Mouse (Mus musculus): ENCODE measurements around the gene Scn3a. TPM values are rescaled to one million over a fixed set of nuclear protein-coding genes. Genes with fewer than 3 reads are reported as not detected.

Scn3a gene
- polyA plus RNA-seq, 1 experiment from 2014 or later = 47.7 TPM

GRCm38 (mm10) chr2:65550564-65550963 is 16.9 kb downstream of the Scn3a start:
- WGBS = 95% methylated on average over 3 of the region's 3 CpGs

GRCm38 (mm10) chr2:65548665-65549064 is 18.8 kb downstream of the Scn3a start:
- no peak overlapping the region for H3K4me3 ChIP-seq
- H3K27me3 ChIP-seq = no peaks in the 10 kb centered on the region
- no peaks in the 10 kb centered on the region for H3K36me3 ChIP-seq
- 90% methylated on average over 6 of the region's 6 CpGs for WGBS
- no peak overlapping the region for H3K9ac ChIP-seq
- H3K4me1 ChIP-seq (replicated peaks) = peaks cover 41% of the 10 kb centered on the region
- H3K27ac ChIP-seq (replicated peaks) = no peak overlapping the region
- no peak overlapping the region for H3K4me2 ChIP-seq
- H3K9me3 ChIP-seq = no peaks in the 10 kb centered on the region
- no peak for ATAC-seq (ENCODE audit: low FRiP score, low read depth)

More at GRCm38 (mm10) chr2:65550564-65550963, 16.9 kb downstream of the Scn3a start:
- Histone ChIP-seq H3K27me3 (no peaks in the 10 kb centered on the region), H3K27ac (replicated peaks) (no peak overlapping the region), H3K4me1 (replicated peaks) (peaks cover 33% of the 10 kb centered on the region), H3K4me3 (no peak overlapping the region), H3K9me3 (no peaks in the 10 kb centered on the region), H3K36me3 (no peaks in the 10 kb centered on the region), H3K4me2 (no peak overlapping the region), H3K9ac (no peak overlapping the region)
- ATAC-seq (ENCODE audit: low FRiP score, low read depth) = no peak

GRCm38 (mm10) chr2:65547341-65547740 is 20.1 kb downstream of the Scn3a start:
- no peak overlapping the region for H3K4me3 ChIP-seq
- no peak overlapping the region for H3K27ac ChIP-seq (replicated peaks)
- H3K4me1 ChIP-seq (replicated peaks) = peaks cover 39% of the 10 kb centered on the region
- no peaks in the 10 kb centered on the region for H3K9me3 ChIP-seq
- ATAC-seq (ENCODE audit: low FRiP score, low read depth) = no peak
- 64% methylated on average over 4 of the region's 4 CpGs for WGBS
- no peak overlapping the region for H3K4me2 ChIP-seq
- no peaks in the 10 kb centered on the region for H3K27me3 ChIP-seq
- no peak overlapping the region for H3K9ac ChIP-seq
- no peaks in the 10 kb centered on the region for H3K36me3 ChIP-seq

- Histone ChIP-seq H3K27ac (replicated peaks) (peak overlapping the region; percentile 2), H3K27me3 (no peaks in the 10 kb centered on the region), H3K36me3 (no peaks in the 10 kb centered on the region), H3K4me1 (replicated peaks) (peaks cover 33% of the 10 kb centered on the region), H3K4me2 (no peak overlapping the region), H3K9me3 (no peaks in the 10 kb centered on the region), H3K9ac (no peak overlapping the region), H3K4me3 (no peak overlapping the region)
- WGBS = 47% methylated on average over 10 of the region's 10 CpGs
- ATAC-seq (ENCODE audit: low FRiP score, low read depth) = peak; percentile 54; the same call in 1 of the 2 replicates
These were observed 24.4 kb downstream of the Scn3a start for GRCm38 (mm10) chr2:65542906-65543592.

GRCm38 (mm10) chr2:65541781-65542180 is 25.6 kb downstream of the Scn3a start:
- Histone ChIP-seq H3K4me1 (replicated peaks) (peaks cover 23% of the 10 kb centered on the region), H3K27ac (replicated peaks) (no peak overlapping the region), H3K36me3 (no peaks in the 10 kb centered on the region), H3K4me2 (no peak overlapping the region), H3K9me3 (no peaks in the 10 kb centered on the region), H3K27me3 (no peaks in the 10 kb centered on the region), H3K4me3 (no peak overlapping the region), H3K9ac (no peak overlapping the region)
- no peak for ATAC-seq (ENCODE audit: low FRiP score, low read depth)
- 32% methylated on average over 1 of the region's 1 CpGs for WGBS

- H3K36me3 ChIP-seq = peaks cover 7% of the 10 kb centered on the region
- no peak overlapping the region for H3K9ac ChIP-seq
- no peak overlapping the region for H3K27ac ChIP-seq (replicated peaks)
- H3K9me3 ChIP-seq = no peaks in the 10 kb centered on the region
- 49% methylated on average over 5 of the region's 5 CpGs for WGBS
- peaks cover 9% of the 10 kb centered on the region for H3K4me1 ChIP-seq (replicated peaks)
- ATAC-seq (ENCODE audit: low FRiP score, low read depth) = no peak
- no peaks in the 10 kb centered on the region for H3K27me3 ChIP-seq
- no peak overlapping the region for H3K4me3 ChIP-seq
- no peak overlapping the region for H3K4me2 ChIP-seq
These were observed 29.0 kb downstream of the Scn3a start for GRCm38 (mm10) chr2:65538436-65538835.

GRCm38 (mm10) chr2:65532127-65532854 is 35.1 kb downstream of the Scn3a start:
- H3K4me2 ChIP-seq = no peak overlapping the region
- no peak; the same call in 1 of the 2 replicates for ATAC-seq (ENCODE audit: low FRiP score, low read depth)
- peaks cover 3% of the 10 kb centered on the region; the same call in 1 of the 2 replicates for H3K4me1 ChIP-seq (replicated peaks)
- no peaks in the 10 kb centered on the region for H3K9me3 ChIP-seq
- no peak overlapping the region for H3K9ac ChIP-seq
- H3K27ac ChIP-seq (replicated peaks) = no peak overlapping the region
- no peak overlapping the region for H3K4me3 ChIP-seq
- peaks cover 11% of the 10 kb centered on the region for H3K36me3 ChIP-seq
- H3K27me3 ChIP-seq = no peaks in the 10 kb centered on the region
- WGBS = 67% methylated on average over 10 of the region's 10 CpGs

GRCm38 (mm10) chr2:65529148-65529547 is 38.3 kb downstream of the Scn3a start:
- ATAC-seq (ENCODE audit: low FRiP score, low read depth) = no peak
- WGBS = 57% methylated on average over 5 of the region's 5 CpGs

GRCm38 (mm10) chr2:65516703-65517102 is 50.7 kb downstream of the Scn3a start:
- Histone ChIP-seq H3K36me3 (peaks cover 15% of the 10 kb centered on the region), H3K9ac (no peak overlapping the region), H3K4me3 (no peak overlapping the region), H3K4me2 (no peak overlapping the region), H3K27ac (replicated peaks) (no peak overlapping the region), H3K9me3 (no peaks in the 10 kb centered on the region), H3K27me3 (no peaks in the 10 kb centered on the region), H3K4me1 (replicated peaks) (no peaks in the 10 kb centered on the region)
- no peak for ATAC-seq (ENCODE audit: low FRiP score, low read depth)
- WGBS = 79% methylated on average over 6 of the region's 6 CpGs

More at GRCm38 (mm10) chr2:65529148-65529547, 38.3 kb downstream of the Scn3a start:
- peaks cover 12% of the 10 kb centered on the region for H3K36me3 ChIP-seq
- H3K27me3 ChIP-seq = no peaks in the 10 kb centered on the region
- H3K27ac ChIP-seq (replicated peaks) = no peak overlapping the region
- 0 out of 2 replicates have a peak, but pooled peaks cover 3% of the 10 kb centered on the region for H3K4me1 ChIP-seq (replicated peaks)
- H3K9me3 ChIP-seq = no peaks in the 10 kb centered on the region
- no peak overlapping the region for H3K4me3 ChIP-seq
- H3K4me2 ChIP-seq = no peak overlapping the region
- H3K9ac ChIP-seq = no peak overlapping the region

- no peak overlapping the region for H3K9ac ChIP-seq
- ATAC-seq (ENCODE audit: low FRiP score, low read depth) = no peak
- 86% methylated on average over 12 of the region's 12 CpGs for whole genome bisulfite sequencing
These were observed 59.2 kb downstream of the Scn3a start for GRCm38 (mm10) chr2:65508217-65508616.

GRCm38 (mm10) chr2:65490450-65490849 is 77.0 kb downstream of the Scn3a start:
- no peak overlapping the region for H3K27ac ChIP-seq (replicated peaks)
- no peak overlapping the region for H3K4me3 ChIP-seq
- ATAC-seq (ENCODE audit: low FRiP score, low read depth) = no peak
- H3K36me3 ChIP-seq = peaks cover 21% of the 10 kb centered on the region
- H3K9ac ChIP-seq = no peak overlapping the region
- WGBS = 75% methylated on average over 9 of the region's 9 CpGs
- no peaks in the 10 kb centered on the region for H3K9me3 ChIP-seq
- H3K4me1 ChIP-seq (replicated peaks) = no peaks in the 10 kb centered on the region
- H3K4me2 ChIP-seq = no peak overlapping the region
- H3K27me3 ChIP-seq = no peaks in the 10 kb centered on the region

More at GRCm38 (mm10) chr2:65508217-65508616, 59.2 kb downstream of the Scn3a start:
- no peak overlapping the region for H3K27ac ChIP-seq (replicated peaks)
- no peaks in the 10 kb centered on the region for H3K9me3 ChIP-seq
- peaks cover 19% of the 10 kb centered on the region for H3K36me3 ChIP-seq
- no peaks in the 10 kb centered on the region for H3K4me1 ChIP-seq (replicated peaks)
- H3K4me3 ChIP-seq = no peak overlapping the region
- H3K4me2 ChIP-seq = no peak overlapping the region
- H3K27me3 ChIP-seq = no peaks in the 10 kb centered on the region

- Histone ChIP-seq H3K36me3 (peaks cover 28% of the 10 kb centered on the region), H3K9ac (no peak overlapping the region), H3K4me1 (replicated peaks) (no peaks in the 10 kb centered on the region), H3K27ac (replicated peaks) (no peak overlapping the region), H3K27me3 (no peaks in the 10 kb centered on the region), H3K4me2 (no peak overlapping the region), H3K9me3 (no peaks in the 10 kb centered on the region), H3K4me3 (no peak overlapping the region)
- ATAC-seq (ENCODE audit: low FRiP score, low read depth) = no peak
- WGBS = 77% methylated on average over 3 of the region's 3 CpGs
These were observed 84.0 kb downstream of the Scn3a start for GRCm38 (mm10) chr2:65483434-65483833.

Measured in hindbrain, embryonic 15.5 days (tissue).